Mouse (Mus musculus): ENCODE results near the gene Ypel2. TPM values are rescaled to one million over a fixed set of nuclear protein-coding genes. Genes with fewer than 3 reads are reported as not detected.

Ypel2 gene
- polyA plus RNA-seq, 1 experiment from 2014 or later = 2.4 TPM

GRCm38 (mm10) chr11:86951672-86952071, 41.8 kb downstream of the Ypel2 start:
- no peaks in the 10 kb centered on the region for H3K9me3 ChIP-seq (replicated peaks; ENCODE audit: control insufficient read depth, low read length)
- H3K4me1 ChIP-seq (ENCODE audit: control insufficient read depth, low read depth, low read length) = peaks cover 17% of the 10 kb centered on the region
- H3K27ac ChIP-seq (ENCODE audit: low read length) = no peak overlapping the region
- H3K9ac ChIP-seq (ENCODE audit: low read depth, low read length) = no peak overlapping the region
- no peaks in the 10 kb centered on the region for H3K27me3 ChIP-seq (ENCODE audit: control insufficient read depth, insufficient read depth, low read depth, low read length)
- WGBS (ENCODE audit: insufficient replicate concordance) = 67% methylated on average over 8 of the region's 8 CpGs
- H3K4me2 ChIP-seq (ENCODE audit: low read depth, low read length) = no peak overlapping the region
- no peaks in the 10 kb centered on the region for H3K36me3 ChIP-seq (ENCODE audit: control insufficient read depth, insufficient read depth)
- no peak overlapping the region for H3K4me3 ChIP-seq (ENCODE audit: low read depth, low read length)
- ATAC-seq (ENCODE audit: low read depth) = no peak

DNA sequence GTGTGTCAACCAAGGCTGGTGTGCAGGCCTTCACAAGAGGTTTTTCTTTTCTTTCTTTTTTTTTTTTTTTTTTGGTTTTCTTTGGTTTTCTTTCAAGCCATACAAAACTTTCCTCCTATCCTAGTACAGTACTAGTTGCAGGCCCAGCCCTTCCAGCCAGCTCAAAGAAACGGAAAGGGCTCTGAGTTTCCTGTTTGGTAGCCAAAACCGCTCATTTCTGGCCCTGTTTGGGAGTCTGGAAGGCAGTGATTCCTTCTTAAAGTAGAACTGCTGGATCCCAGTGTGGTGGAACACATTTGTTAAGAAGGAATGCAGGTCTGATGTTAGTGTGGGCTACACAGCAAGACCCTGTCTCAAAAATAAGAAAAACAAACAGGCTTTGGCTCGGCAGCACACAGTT, 43.0 kb downstream of the Ypel2 start:
- Histone ChIP-seq H3K9me3 (replicated peaks; ENCODE audit: control insufficient read depth, low read length) (no peaks in the 10 kb centered on the region), H3K27ac (ENCODE audit: low read length) (no peak overlapping the region), H3K27me3 (ENCODE audit: control insufficient read depth, insufficient read depth, low read depth, low read length) (no peaks in the 10 kb centered on the region), H3K4me1 (ENCODE audit: control insufficient read depth, low read depth, low read length) (peaks cover 7% of the 10 kb centered on the region), H3K36me3 (ENCODE audit: control insufficient read depth, insufficient read depth) (no peaks in the 10 kb centered on the region), H3K9ac (ENCODE audit: low read depth, low read length) (no peak overlapping the region), H3K4me3 (ENCODE audit: low read depth, low read length) (no peak overlapping the region), H3K4me2 (ENCODE audit: low read depth, low read length) (no peak overlapping the region)
- ATAC-seq (ENCODE audit: low read depth) = no peak
- WGBS (ENCODE audit: insufficient replicate concordance) = 44% methylated on average over 3 of the region's 3 CpGs

DNA sequence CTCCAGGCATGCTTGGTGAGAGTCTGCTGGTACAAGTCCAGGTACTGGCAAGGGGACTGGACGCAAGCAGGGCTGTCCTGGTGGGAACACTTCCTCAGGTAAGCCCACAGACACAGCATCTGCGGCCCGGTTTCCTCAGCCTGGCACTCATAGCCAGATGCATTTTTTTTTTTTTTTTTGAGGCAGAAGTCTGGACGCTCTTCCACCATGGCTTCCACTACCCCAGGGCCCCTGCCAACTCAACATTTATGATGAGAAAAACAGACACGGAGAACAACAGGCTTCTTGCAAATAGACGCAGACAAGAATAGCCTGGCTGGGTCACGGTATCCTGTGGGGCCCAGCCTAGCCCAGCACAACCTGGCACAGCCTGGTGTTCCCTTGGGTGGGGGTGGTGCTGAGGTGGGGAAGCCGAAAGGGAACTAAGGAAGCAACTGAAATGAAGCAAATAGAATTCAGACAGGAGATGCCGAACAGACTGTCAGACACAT, 43.5 kb downstream of the Ypel2 start:
- no peak overlapping the region for H3K9ac ChIP-seq (ENCODE audit: low read depth, low read length)
- no peak for ATAC-seq (ENCODE audit: low read depth)
- H3K27me3 ChIP-seq (ENCODE audit: control insufficient read depth, insufficient read depth, low read depth, low read length) = no peaks in the 10 kb centered on the region
- 50% methylated on average over 9 of the region's 9 CpGs for WGBS (ENCODE audit: insufficient replicate concordance)
- H3K4me2 ChIP-seq (ENCODE audit: low read depth, low read length) = no peak overlapping the region
- H3K27ac ChIP-seq (ENCODE audit: low read length) = no peak overlapping the region
- no peak overlapping the region for H3K4me3 ChIP-seq (ENCODE audit: low read depth, low read length)
- H3K36me3 ChIP-seq (ENCODE audit: control insufficient read depth, insufficient read depth) = no peaks in the 10 kb centered on the region
- H3K9me3 ChIP-seq (replicated peaks; ENCODE audit: control insufficient read depth, low read length) = no peaks in the 10 kb centered on the region
- H3K4me1 ChIP-seq (ENCODE audit: control insufficient read depth, low read depth, low read length) = peaks cover 7% of the 10 kb centered on the region

GRCm38 (mm10) chr11:86946644-86947195, 46.8 kb downstream of the Ypel2 start:
- Histone ChIP-seq H3K4me2 (ENCODE audit: low read depth, low read length) (no peak overlapping the region), H3K4me3 (ENCODE audit: low read depth, low read length) (no peak overlapping the region), H3K36me3 (ENCODE audit: control insufficient read depth, insufficient read depth) (no peaks in the 10 kb centered on the region), H3K4me1 (ENCODE audit: control insufficient read depth, low read depth, low read length) (no peaks in the 10 kb centered on the region), H3K27ac (ENCODE audit: low read length) (no peak overlapping the region), H3K9me3 (replicated peaks; ENCODE audit: control insufficient read depth, low read length) (no peaks in the 10 kb centered on the region), H3K27me3 (ENCODE audit: control insufficient read depth, insufficient read depth, low read depth, low read length) (no peaks in the 10 kb centered on the region), H3K9ac (ENCODE audit: low read depth, low read length) (no peak overlapping the region)
- no peak for ATAC-seq (ENCODE audit: low read depth)
- 59% methylated on average over 6 of the region's 6 CpGs for WGBS (ENCODE audit: insufficient replicate concordance)

DNA sequence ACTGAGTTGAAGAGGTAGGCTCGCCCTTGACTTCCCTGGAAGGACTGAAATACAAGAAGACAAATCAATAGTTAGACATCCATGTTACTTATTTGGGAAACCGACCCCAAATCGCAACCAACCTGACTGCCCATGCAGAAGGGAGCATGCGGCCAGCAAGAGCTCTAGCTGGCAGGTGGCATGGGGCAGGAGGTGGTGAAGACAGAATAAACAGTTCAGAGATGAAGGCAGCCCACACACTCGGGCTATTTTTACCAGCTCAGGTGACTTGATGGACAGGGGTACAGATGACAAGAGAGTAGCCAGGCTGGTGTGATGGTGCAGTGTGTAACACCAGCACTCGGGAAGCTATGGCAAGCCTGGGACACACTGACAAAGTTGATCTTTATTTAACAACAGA, 47.6 kb downstream of the Ypel2 start:
- Histone ChIP-seq H3K4me3 (ENCODE audit: low read depth, low read length) (no peak overlapping the region), H3K27ac (ENCODE audit: low read length) (no peak overlapping the region), H3K36me3 (ENCODE audit: control insufficient read depth, insufficient read depth) (no peaks in the 10 kb centered on the region), H3K27me3 (ENCODE audit: control insufficient read depth, insufficient read depth, low read depth, low read length) (no peaks in the 10 kb centered on the region), H3K9ac (ENCODE audit: low read depth, low read length) (no peak overlapping the region), H3K9me3 (replicated peaks; ENCODE audit: control insufficient read depth, low read length) (no peaks in the 10 kb centered on the region), H3K4me2 (ENCODE audit: low read depth, low read length) (no peak overlapping the region), H3K4me1 (ENCODE audit: control insufficient read depth, low read depth, low read length) (no peaks in the 10 kb centered on the region)
- no peak for ATAC-seq (ENCODE audit: low read depth)
- WGBS (ENCODE audit: insufficient replicate concordance) = 62% methylated on average over 6 of the region's 6 CpGs

GRCm38 (mm10) chr11:86945058-86945457, 48.4 kb downstream of the Ypel2 start:
- Histone ChIP-seq H3K4me3 (ENCODE audit: low read depth, low read length) (no peak overlapping the region), H3K27ac (ENCODE audit: low read length) (no peak overlapping the region), H3K9ac (ENCODE audit: low read depth, low read length) (no peak overlapping the region), H3K4me2 (ENCODE audit: low read depth, low read length) (no peak overlapping the region), H3K4me1 (ENCODE audit: control insufficient read depth, low read depth, low read length) (no peaks in the 10 kb centered on the region), H3K9me3 (replicated peaks; ENCODE audit: control insufficient read depth, low read length) (no peaks in the 10 kb centered on the region), H3K36me3 (ENCODE audit: control insufficient read depth, insufficient read depth) (no peaks in the 10 kb centered on the region), H3K27me3 (ENCODE audit: control insufficient read depth, insufficient read depth, low read depth, low read length) (no peaks in the 10 kb centered on the region)
- ATAC-seq (ENCODE audit: low read depth) = no peak
- 37% methylated on average over 8 of the region's 8 CpGs for WGBS (ENCODE audit: insufficient replicate concordance)

DNA sequence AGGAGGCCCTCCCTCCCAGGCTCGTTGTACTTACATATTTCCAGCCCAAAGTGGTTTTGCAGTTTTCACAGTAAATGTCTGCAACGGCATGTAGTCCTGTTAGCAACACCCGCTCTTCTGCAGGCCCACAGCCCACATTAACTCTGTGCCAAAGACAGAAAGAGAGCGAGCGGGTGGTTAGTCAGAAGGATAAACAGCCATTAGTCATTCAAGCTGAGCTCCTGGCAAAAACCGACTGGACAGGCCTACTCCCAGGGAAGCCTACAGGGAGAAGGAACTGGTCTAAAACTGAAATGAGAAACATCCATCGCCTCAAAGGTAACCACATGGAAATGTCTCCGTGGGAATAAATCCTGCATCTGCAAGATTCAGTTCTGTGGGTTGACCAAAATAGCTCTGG, 49.0 kb downstream of the Ypel2 start:
- H3K4me1 ChIP-seq (ENCODE audit: control insufficient read depth, low read depth, low read length) = no peaks in the 10 kb centered on the region
- no peak overlapping the region for H3K9ac ChIP-seq (ENCODE audit: low read depth, low read length)
- H3K36me3 ChIP-seq (ENCODE audit: control insufficient read depth, insufficient read depth) = no peaks in the 10 kb centered on the region
- no peak overlapping the region for H3K4me3 ChIP-seq (ENCODE audit: low read depth, low read length)
- H3K4me2 ChIP-seq (ENCODE audit: low read depth, low read length) = no peak overlapping the region
- no peak for ATAC-seq (ENCODE audit: low read depth)
- H3K27ac ChIP-seq (ENCODE audit: low read length) = no peak overlapping the region
- no peaks in the 10 kb centered on the region for H3K9me3 ChIP-seq (replicated peaks; ENCODE audit: control insufficient read depth, low read length)
- WGBS (ENCODE audit: insufficient replicate concordance) = 62% methylated on average over 8 of the region's 8 CpGs
- no peaks in the 10 kb centered on the region for H3K27me3 ChIP-seq (ENCODE audit: control insufficient read depth, insufficient read depth, low read depth, low read length)

DNA sequence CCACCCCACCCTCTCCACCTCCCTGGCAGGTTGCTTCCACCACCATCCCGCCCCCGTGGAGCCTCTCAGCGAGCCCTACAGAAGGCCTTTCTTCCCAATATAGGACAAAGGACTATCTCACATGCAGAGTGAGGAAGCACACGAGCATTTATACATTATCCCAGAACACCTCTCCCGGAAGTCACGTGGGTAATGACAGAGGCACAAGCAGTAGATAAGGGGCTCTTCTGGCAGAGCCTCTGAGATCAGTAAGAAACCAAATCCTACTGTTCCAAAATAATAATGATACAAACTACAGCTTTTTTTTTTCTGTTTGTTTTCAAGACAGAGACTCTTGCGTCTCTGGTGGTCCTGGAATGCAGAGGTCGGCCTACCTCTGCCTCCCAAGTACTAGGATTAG, 51.6 kb downstream of the Ypel2 start:
- Histone ChIP-seq H3K27me3 (ENCODE audit: control insufficient read depth, insufficient read depth, low read depth, low read length) (no peaks in the 10 kb centered on the region), H3K9ac (ENCODE audit: low read depth, low read length) (no peak overlapping the region), H3K4me2 (ENCODE audit: low read depth, low read length) (no peak overlapping the region), H3K9me3 (replicated peaks; ENCODE audit: control insufficient read depth, low read length) (no peaks in the 10 kb centered on the region), H3K36me3 (ENCODE audit: control insufficient read depth, insufficient read depth) (no peaks in the 10 kb centered on the region), H3K27ac (ENCODE audit: low read length) (no peak overlapping the region), H3K4me3 (ENCODE audit: low read depth, low read length) (no peak overlapping the region), H3K4me1 (ENCODE audit: control insufficient read depth, low read depth, low read length) (no peaks in the 10 kb centered on the region)
- no peak for ATAC-seq (ENCODE audit: low read depth)
- WGBS (ENCODE audit: insufficient replicate concordance) = 66% methylated on average over 8 of the region's 8 CpGs

GRCm38 (mm10) chr11:86939503-86939902, 54.0 kb downstream of the Ypel2 start:
- no peak overlapping the region for H3K4me3 ChIP-seq (ENCODE audit: low read depth, low read length)
- no peaks in the 10 kb centered on the region for H3K4me1 ChIP-seq (ENCODE audit: control insufficient read depth, low read depth, low read length)
- 59% methylated on average over 6 of the region's 6 CpGs for WGBS (ENCODE audit: insufficient replicate concordance)
- H3K9ac ChIP-seq (ENCODE audit: low read depth, low read length) = no peak overlapping the region
- H3K27ac ChIP-seq (ENCODE audit: low read length) = no peak overlapping the region
- ATAC-seq (ENCODE audit: low read depth) = no peak
- H3K27me3 ChIP-seq (ENCODE audit: control insufficient read depth, insufficient read depth, low read depth, low read length) = no peaks in the 10 kb centered on the region
- no peaks in the 10 kb centered on the region for H3K36me3 ChIP-seq (ENCODE audit: control insufficient read depth, insufficient read depth)
- no peak overlapping the region for H3K4me2 ChIP-seq (ENCODE audit: low read depth, low read length)
- H3K9me3 ChIP-seq (replicated peaks; ENCODE audit: control insufficient read depth, low read length) = no peaks in the 10 kb centered on the region
